Comparison of ENCODE assay signal across 8 mouse cellular contexts in genomic region chr2:37767080-37767547, GRCm38 (mm10). TPM values are rescaled to one million over a fixed set of nuclear protein-coding genes. Genes with fewer than 3 reads are reported as not detected.
DNase-seq lines count a peak whose midpoint lies in the region; ATAC-seq and TF ChIP-seq lines count a peak whose summit lies in the region.

No protein-coding gene starts in this region.

- no peak overlapping the region for H3K4me2 ChIP-seq in forebrain, embryonic 14.5 days (ENCODE audit: low read length)
- no peak overlapping the region for H3K4me2 ChIP-seq in forebrain, embryonic 13.5 days
- H3K4me2 ChIP-seq in intestine, postnatal 0 days (replicated peaks; ENCODE audit: low read depth), result no peak overlapping the region
- H3K4me2 ChIP-seq in limb, embryonic 15.5 days, result peak overlapping the region; percentile 19; the same call in 1 of the 2 replicates

- no peaks in the 10 kb centered on the region for H3K36me3 ChIP-seq in forebrain, embryonic 14.5 days (ENCODE audit: control insufficient read depth, insufficient read depth, low read length)
- no peaks in the 10 kb centered on the region for H3K36me3 ChIP-seq in forebrain, embryonic 13.5 days (ENCODE audit: poor library complexity, severe bottlenecking)
- H3K36me3 ChIP-seq in ES-Bruce4 (ENCODE audit: control insufficient read depth, insufficient read depth, low read length, poor library complexity, severe bottlenecking), result no peaks in the 10 kb centered on the region
- H3K36me3 ChIP-seq in intestine, postnatal 0 days (ENCODE audit: control insufficient read depth, insufficient read depth), result no peaks in the 10 kb centered on the region
- no peaks in the 10 kb centered on the region for H3K36me3 ChIP-seq in limb, embryonic 15.5 days

- WGBS in forebrain, embryonic 14.5 days, result 4% methylated on average over 9 of the region's 9 CpGs
- 1% methylated on average over 9 of the region's 9 CpGs for WGBS in forebrain, embryonic 13.5 days
- WGBS in intestine, postnatal 0 days, result 20% methylated on average over 9 of the region's 9 CpGs
- WGBS in limb, embryonic 15.5 days, result 4% methylated on average over 9 of the region's 9 CpGs

- no peak for TF ChIP-seq CTCF in ES-Bruce4 (IDR thresholded peaks at IDR 0.05; ENCODE audit: low read depth, low read length)
- TF ChIP-seq CTCF in intestine, postnatal 0 days (IDR thresholded peaks at IDR 0.05; ENCODE audit: low read depth), result 0 out of 2 replicates have a peak, but pooled peaks have one; percentile 3

- H3K27ac ChIP-seq in forebrain, embryonic 14.5 days (ENCODE audit: low read depth, low read length), result no peak overlapping the region
- H3K27ac ChIP-seq in forebrain, embryonic 13.5 days, result no peak overlapping the region
- peak overlapping the region; percentile 70 for H3K27ac ChIP-seq in ES-Bruce4 (ENCODE audit: insufficient read depth, low read length)
- H3K27ac ChIP-seq in intestine, postnatal 0 days (ENCODE audit: low read depth, low read length), result no peak overlapping the region
- H3K27ac ChIP-seq in limb, embryonic 15.5 days, result peak overlapping the region; percentile 79

- H3K27me3 ChIP-seq in forebrain, embryonic 14.5 days (replicated peaks; ENCODE audit: control insufficient read depth, insufficient read depth, low read length), result no peaks in the 10 kb centered on the region
- H3K27me3 ChIP-seq in forebrain, embryonic 13.5 days, result 0 out of 2 replicates have a peak, but pooled peaks cover 3% of the 10 kb centered on the region
- no peaks in the 10 kb centered on the region for H3K27me3 ChIP-seq in ES-Bruce4 (ENCODE audit: control insufficient read depth, insufficient read depth, low read length, poor library complexity, severe bottlenecking)
- no peaks in the 10 kb centered on the region for H3K27me3 ChIP-seq in intestine, postnatal 0 days (replicated peaks; ENCODE audit: control insufficient read depth, insufficient read depth, low read length)
- H3K27me3 ChIP-seq in limb, embryonic 15.5 days, result no peaks in the 10 kb centered on the region

- TF ChIP-seq POLR2A in ES-Bruce4 (IDR thresholded peaks at IDR 0.05; ENCODE audit: insufficient read depth, low read length), result no peak

- H3K4me1 ChIP-seq in forebrain, embryonic 14.5 days (ENCODE audit: control insufficient read depth, insufficient read depth, low read length), result peaks cover 15% of the 10 kb centered on the region
- H3K4me1 ChIP-seq in forebrain, embryonic 13.5 days, result peaks cover 47% of the 10 kb centered on the region
- peaks cover 13% of the 10 kb centered on the region for H3K4me1 ChIP-seq in ES-Bruce4 (ENCODE audit: control insufficient read depth, insufficient read depth, low read length)
- H3K4me1 ChIP-seq in intestine, postnatal 0 days (replicated peaks; ENCODE audit: control insufficient read depth, insufficient read depth, low read length), result no peaks in the 10 kb centered on the region
- H3K4me1 ChIP-seq in limb, embryonic 15.5 days, result peaks cover 70% of the 10 kb centered on the region

- intact Hi-C loops in gastrocnemius, postnatal 14 days (cut with DNase I; ENCODE audit: low total_unique reads), result loop anchor here (10.0 kb wide), 1 partner anchor 192 kb away; no protein-coding TSS in a partner anchor

- no peak overlapping the region for H3K4me3 ChIP-seq in forebrain, embryonic 14.5 days (ENCODE audit: low read depth, low read length)
- no peak overlapping the region for H3K4me3 ChIP-seq in forebrain, embryonic 13.5 days
- H3K4me3 ChIP-seq in ES-Bruce4 (ENCODE audit: low read depth, low read length), result no peak overlapping the region
- H3K4me3 ChIP-seq in intestine, postnatal 0 days (ENCODE audit: low read depth, low read length), result no peak overlapping the region
- no peak overlapping the region for H3K4me3 ChIP-seq in limb, embryonic 15.5 days

- ATAC-seq in forebrain, embryonic 14.5 days, result 0 out of 2 replicates have a peak, but pooled peaks have one; percentile 7
- ATAC-seq in forebrain, embryonic 13.5 days, result no peak
- no peak for ATAC-seq in intestine, postnatal 0 days
- no peak for ATAC-seq in limb, embryonic 15.5 days (ENCODE audit: insufficient number of reproducible peaks, low FRiP score, low TSS enrichment, low read depth)

- peak; percentile 86 for TF ChIP-seq EP300 in ES-Bruce4 (IDR thresholded peaks at IDR 0.05; ENCODE audit: insufficient read depth, low read depth, low read length)

- DNase-seq in forebrain, embryonic 14.5 days (ENCODE audit: low spot score), result peak; percentile 67
- peak; percentile 76 for DNase-seq in gastrocnemius, postnatal 14 days
- DNase-seq in spleen, postnatal 36 days (ENCODE audit: low spot score in 2 of 2), result peak; percentile 87 to 90
- DNase-seq in urinary bladder, postnatal 25 days (ENCODE audit: low spot score), result no peak

- H3K9ac ChIP-seq in forebrain, embryonic 14.5 days (ENCODE audit: low read length), result 0 out of 2 replicates have a peak overlapping the region, but pooled peaks have one; percentile 6
- no peak overlapping the region for H3K9ac ChIP-seq in forebrain, embryonic 13.5 days
- no peak overlapping the region for H3K9ac ChIP-seq in ES-Bruce4 (ENCODE audit: low read depth, poor library complexity, severe bottlenecking)
- H3K9ac ChIP-seq in intestine, postnatal 0 days (ENCODE audit: low read depth, low read length), result no peak overlapping the region
- no peak overlapping the region for H3K9ac ChIP-seq in limb, embryonic 15.5 days

- no peaks in the 10 kb centered on the region for H3K9me3 ChIP-seq in forebrain, embryonic 14.5 days (replicated peaks; ENCODE audit: control insufficient read depth, low read length)
- no peaks in the 10 kb centered on the region for H3K9me3 ChIP-seq in forebrain, embryonic 13.5 days (replicated peaks)
- no peaks in the 10 kb centered on the region for H3K9me3 ChIP-seq in ES-Bruce4 (replicated peaks; ENCODE audit: control insufficient read depth, insufficient read depth, low read length, poor library complexity, severe bottlenecking)
- no peaks in the 10 kb centered on the region for H3K9me3 ChIP-seq in intestine, postnatal 0 days (ENCODE audit: control insufficient read depth)
- no peaks in the 10 kb centered on the region for H3K9me3 ChIP-seq in limb, embryonic 15.5 days

RNA-seq across cellular contexts. Expression of gene Crb2, which starts 8.9 kb away (rescaled TPM):
- polyA plus RNA-seq in forebrain, embryonic 14.5 days (2014; fragmentation: Nextera tagmentation; extraction: Ambion mirVana), result 4.0 and 4.2 TPM in 2 replicates
- polyA plus RNA-seq in forebrain, embryonic 13.5 days (2015; fragmentation: Nextera tagmentation; extraction: Ambion mirVana), result 9.1 and 12.8 TPM in 2 replicates
- polyA plus RNA-seq in ES-Bruce4 (2011; ENCODE audit: insufficient read depth, insufficient read length, low read depth, missing spikeins), result 1.0 and 2.1 TPM in 2 replicates
- under 1 TPM; 0.11 to 0.12 TPM for total RNA-seq in gastrocnemius, postnatal 14 days (2021)
- polyA plus RNA-seq in intestine, postnatal 0 days (2015; fragmentation: Nextera tagmentation; extraction: Ambion mirVana), result 0.51 and 0.60 TPM in 2 replicates
- 0.31 and 0.36 TPM in 2 replicates for polyA plus RNA-seq in limb, embryonic 15.5 days (2015; fragmentation: Nextera tagmentation; extraction: Ambion mirVana)

Comparison
In these comparisons a context has a peak if more than half of its experiments do, and no peak if none do; other contexts are left out.
1. H3K27ac ChIP-seq: peak in ES-Bruce4 (single experiment) and limb, embryonic 15.5 days (single experiment); none in forebrain, embryonic 14.5 days (single experiment), forebrain, embryonic 13.5 days (single experiment) and intestine, postnatal 0 days (single experiment).